Mouse (Mus musculus) forebrain, embryonic 10.5 days (tissue): Measurements from ENCODE around the gene Vmn1r48. TPM values are rescaled to one million over a fixed set of nuclear protein-coding genes. Genes with fewer than 3 reads are reported as not detected.
"Not testable (repeated sequence)": the region's sequence is repeated elsewhere in the genome, so short reads cannot be mapped to it uniquely, and the experiment has no call there.

Source experiments
- DNase-seq: peaks from one replicate; pipeline ENCODE4 v3.0.0-alpha.2; 2017; ENCODE audit warnings: low spot score; ENCODE audit errors: extremely low spot score
- H3K27ac ChIP-seq: fragments of 300-500 bp; sonication (generic); 2 replicates; pipeline ENCODE4 v1.5.1; 2016; ENCODE audit warnings: mild to moderate bottlenecking
- H3K27me3 ChIP-seq: fragments of 300-500 bp; sonication (generic); 2 replicates; pipeline ENCODE4 v1.6.1; 2016; ENCODE audit warnings: mild to moderate bottlenecking; ENCODE audit not compliant: poor library complexity, severe bottlenecking
- H3K36me3 ChIP-seq: fragments of 300-500 bp; sonication (generic); replicated peaks from 2 replicates; pipeline ENCODE4 v1.6.1; 2016; ENCODE audit warnings: mild to moderate bottlenecking, moderate library complexity
- H3K4me1 ChIP-seq: fragments of 300-500 bp; sonication (generic); 2 replicates; pipeline ENCODE4 v1.6.1; 2016
- H3K4me3 ChIP-seq: fragments of 300-500 bp; sonication (generic); 2 replicates; pipeline ENCODE4 v1.5.1; 2016; ENCODE audit warnings: mild to moderate bottlenecking, moderate library complexity
- H3K9me3 ChIP-seq: fragments of 300-500 bp; sonication (generic); 2 replicates; pipeline ENCODE4 v1.6.1; 2016; ENCODE audit warnings: mild to moderate bottlenecking, moderate library complexity
- WGBS: fragments of 180-500 bp; shearing (Covaris S2); methylation state at CpG from one replicate; pipeline ENCODE4 v1.1.7; 2016; 5-methylcytosine and 5-hydroxymethylcytosine counted together
- polyA plus RNA-seq: library from polyadenylated mRNA; unstranded; fragments of >200 nt; fragmentation: Nextera tagmentation; extraction: Ambion mirVana; gene quantifications from 2 replicates; pipeline ENCODE4 v1.2.1, GENCODE M21; 2016

The Vmn1r48 gene
- not detected in 2 replicates for polyA plus RNA-seq

DNA sequence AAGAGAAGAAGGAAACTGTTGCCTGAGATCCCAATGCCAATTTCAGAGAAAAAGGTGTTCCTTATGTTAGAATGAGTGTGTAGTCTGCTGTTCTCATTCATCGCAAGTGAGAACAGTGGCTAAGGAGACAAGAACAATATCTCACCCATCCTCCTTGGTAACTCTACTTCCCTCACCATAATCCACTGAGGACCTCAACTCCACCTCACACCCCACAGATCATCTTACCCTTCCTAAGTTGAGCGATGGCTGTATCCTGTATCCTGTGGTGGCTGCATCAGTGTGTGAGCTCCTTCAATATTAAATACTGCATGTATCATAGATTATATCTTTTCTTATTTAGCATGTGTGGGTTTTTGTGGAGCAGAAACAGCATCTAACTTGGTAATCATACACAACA lies at the start of gene Vmn1r48:
TSS of gene Vmn1r48 (minus strand) at position 101 of the 400 bp plus-strand sequence.
- not testable (repeated sequence) for H3K4me3 ChIP-seq, H3K27me3 ChIP-seq, DNase-seq, H3K9me3 ChIP-seq, H3K27ac ChIP-seq, H3K4me1 ChIP-seq, H3K36me3 ChIP-seq
- WGBS: no CpG with 5 or more reads among the region's 2 CpGs

GRCm38 (mm10) chr6:90078406-90078805 lies 41.8 kb upstream of the Vmn1r48 start, which contains the start of gene Vmn1r49:
TSS of gene Vmn1r49 (minus strand) at chr6:90078506.
- Histone ChIP-seq H3K36me3 (no peaks in the 10 kb centered on the region), H3K9me3 (peaks cover 35% of the 10 kb centered on the region), H3K27me3 (no peaks in the 10 kb centered on the region), H3K27ac (no peak within 1 kb of the TSS), H3K4me1 (no peaks in the 10 kb centered on the region), H3K4me3 (no peak within 1 kb of the TSS)
- no peak for DNase-seq
- 86% methylated on average over 4 of the region's 4 CpGs for WGBS

DNA sequence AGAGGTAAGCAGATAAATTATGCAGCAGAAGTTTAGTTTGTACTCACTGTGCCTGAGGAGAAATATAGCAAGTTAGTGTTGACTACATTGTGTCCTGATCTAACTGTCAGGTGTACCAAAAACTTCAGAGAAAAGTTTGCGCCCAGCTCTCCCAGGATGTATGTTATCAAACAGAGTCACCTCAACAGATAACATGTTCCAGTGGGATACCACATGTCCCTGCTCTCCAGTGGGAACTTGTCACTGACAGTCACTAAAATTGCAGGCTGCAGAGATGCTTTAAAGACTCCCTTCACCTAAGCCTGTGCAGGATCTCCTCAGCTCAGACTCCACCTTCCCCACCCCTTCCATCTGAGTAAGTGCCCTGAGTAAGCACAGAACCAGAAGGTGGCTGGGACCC lies 20.8 kb downstream of the Vmn1r48 start, which contains the start of gene Vmn1r47:
TSS of gene Vmn1r47 (plus strand) at position 301 of the 400 bp plus-strand sequence.
- not testable (repeated sequence) for H3K27ac ChIP-seq, H3K4me1 ChIP-seq, DNase-seq, H3K4me3 ChIP-seq, H3K27me3 ChIP-seq, H3K36me3 ChIP-seq
- peaks cover 13% of the 10 kb centered on the region for H3K9me3 ChIP-seq
- WGBS: 97% methylated on average over 1 of the region's 1 CpGs

GRCm38 (mm10) chr6:89985989-89986388 lies 50.7 kb downstream of the Vmn1r48 start:
- 16% methylated on average over 1 of the region's 1 CpGs for WGBS
- Histone ChIP-seq H3K27ac (no peak overlapping the region), H3K4me3 (no peak overlapping the region)

More at GRCm38 (mm10) chr6:89985989-89986388, 50.7 kb downstream of the Vmn1r48 start:
- DNase-seq: no peak
- Histone ChIP-seq H3K9me3 (peaks cover 39% of the 10 kb centered on the region), H3K36me3 (no peaks in the 10 kb centered on the region), H3K4me1 (no peaks in the 10 kb centered on the region), H3K27me3 (no peaks in the 10 kb centered on the region)

Other genes with a start within 250 kb of the Vmn1r48 start
- not detected in 2 replicates for gene Vmn1r42, start 160.4 kb downstream of the Vmn1r48 start, polyA plus RNA-seq
- not detected in 2 replicates for gene Vmn1r43, start 160.4 kb downstream of the Vmn1r48 start, polyA plus RNA-seq
- gene Vmn1r44, start 153.2 kb downstream of the Vmn1r48 start, polyA plus RNA-seq: not detected in 2 replicates
- gene Vmn1r45, start 96.2 kb downstream of the Vmn1r48 start, polyA plus RNA-seq: not detected in 2 replicates
- gene Vmn1r46, start 67.5 kb downstream of the Vmn1r48 start, polyA plus RNA-seq: not detected in 2 replicates
- not detected in 2 replicates for gene Vmn1r47, start 20.7 kb downstream of the Vmn1r48 start, polyA plus RNA-seq
- not detected in 2 replicates for gene Vmn1r49, start 41.7 kb upstream of the Vmn1r48 start, polyA plus RNA-seq
- gene Vmn1r50, start 64.6 kb upstream of the Vmn1r48 start, polyA plus RNA-seq: not detected in 2 replicates
- gene Vmn1r51, start 85.8 kb upstream of the Vmn1r48 start, polyA plus RNA-seq: 0.04 TPM in 1 of 2 replicates, not detected in the other
- not detected in 2 replicates for gene Vmn1r52, start 138.0 kb upstream of the Vmn1r48 start, polyA plus RNA-seq
- gene V1ra8, start 166.0 kb upstream of the Vmn1r48 start, polyA plus RNA-seq: not detected in 2 replicates
- not detected in 2 replicates for gene Vmn1r53, start 187.6 kb upstream of the Vmn1r48 start, polyA plus RNA-seq
- not detected in 2 replicates for gene Vmn1r54, start 209.5 kb upstream of the Vmn1r48 start, polyA plus RNA-seq